ENCODE assay signal across 10 mouse cellular contexts in genomic region chr14:32827994-32828650, GRCm38 (mm10). TPM values are rescaled to one million over a fixed set of nuclear protein-coding genes. Genes with fewer than 3 reads are reported as not detected.
DNase-seq lines count a peak whose midpoint lies in the region; ATAC-seq and TF ChIP-seq lines count a peak whose summit lies in the region.
"Had no signal": no experiment of that assay in that cellular context is flagged by ENCODE, and none has a peak within 500 bp of the region (broad histone marks: within the 10 kb centered on the region; RNA-seq: fewer than 3 reads in every experiment).

No protein-coding gene starts in this region.

- no peaks in the 10 kb centered on the region for H3K27me3 ChIP-seq in forebrain, embryonic 11.5 days (ENCODE audit: control insufficient read depth, insufficient read depth, low read length)
- H3K27me3 ChIP-seq in forebrain, embryonic 10.5 days (ENCODE audit: poor library complexity, severe bottlenecking), result no peaks in the 10 kb centered on the region
- H3K27me3 ChIP-seq in heart, postnatal 0 days (ENCODE audit: control insufficient read depth, insufficient read depth, low read length), result no peaks in the 10 kb centered on the region
- no peaks in the 10 kb centered on the region for H3K27me3 ChIP-seq in limb, embryonic 14.5 days (ENCODE audit: control insufficient read depth, insufficient read depth, low read length)
- no peaks in the 10 kb centered on the region for H3K27me3 ChIP-seq in forebrain, embryonic 14.5 days (replicated peaks; ENCODE audit: control insufficient read depth, insufficient read depth, low read length)
- H3K27me3 ChIP-seq: neural tube, embryonic 13.5 days had no signal

- no peak overlapping the region for H3K27ac ChIP-seq in forebrain, embryonic 11.5 days (ENCODE audit: low read depth, low read length)
- no peak overlapping the region for H3K27ac ChIP-seq in forebrain, embryonic 10.5 days
- peak overlapping the region; percentile 52 for H3K27ac ChIP-seq in heart, postnatal 0 days (ENCODE audit: low read depth)
- peak overlapping the region; percentile 48 for H3K27ac ChIP-seq in limb, embryonic 14.5 days (replicated peaks; ENCODE audit: low read depth, low read length)
- no peak overlapping the region for H3K27ac ChIP-seq in forebrain, embryonic 14.5 days (ENCODE audit: low read depth, low read length)
- H3K27ac ChIP-seq: neural tube, embryonic 13.5 days had no signal

- H3K4me1 ChIP-seq in forebrain, embryonic 11.5 days (replicated peaks; ENCODE audit: control insufficient read depth, insufficient read depth, low read length), result 0 out of 2 replicates have a peak, but pooled peaks cover 2% of the 10 kb centered on the region
- H3K4me1 ChIP-seq in forebrain, embryonic 10.5 days, result peaks cover 33% of the 10 kb centered on the region
- peaks cover 19% of the 10 kb centered on the region; the same call in 1 of the 2 replicates for H3K4me1 ChIP-seq in heart, postnatal 0 days (ENCODE audit: control insufficient read depth, insufficient read depth)
- peaks cover 20% of the 10 kb centered on the region for H3K4me1 ChIP-seq in limb, embryonic 14.5 days (ENCODE audit: control insufficient read depth, insufficient read depth, low read length)
- no peaks in the 10 kb centered on the region for H3K4me1 ChIP-seq in forebrain, embryonic 14.5 days (ENCODE audit: control insufficient read depth, insufficient read depth, low read length)

- TF ChIP-seq CTCF in heart, postnatal 0 days (IDR thresholded peaks at IDR 0.05; ENCODE audit: low read depth), result no peak

- no peak for TF ChIP-seq POLR2A in limb, embryonic 14.5 days (IDR thresholded peaks at IDR 0.05; ENCODE audit: borderline replicate concordance, extremely low read depth, insufficient read depth, insufficient read length)

- TF ChIP-seq EP300 in heart, postnatal 0 days (IDR thresholded peaks at IDR 0.05; ENCODE audit: low read depth), result no peak

- no peaks in the 10 kb centered on the region for H3K9me3 ChIP-seq in forebrain, embryonic 11.5 days (ENCODE audit: control insufficient read depth, low read length)
- H3K9me3 ChIP-seq in forebrain, embryonic 10.5 days, result no peaks in the 10 kb centered on the region
- H3K9me3 ChIP-seq in heart, postnatal 0 days (replicated peaks; ENCODE audit: control insufficient read depth, low read length), result no peaks in the 10 kb centered on the region
- no peaks in the 10 kb centered on the region for H3K9me3 ChIP-seq in limb, embryonic 14.5 days (ENCODE audit: control insufficient read depth, low read length)
- H3K9me3 ChIP-seq in forebrain, embryonic 14.5 days (replicated peaks; ENCODE audit: control insufficient read depth, low read length), result no peaks in the 10 kb centered on the region

- WGBS in forebrain, embryonic 11.5 days, result 62% methylated on average over 6 of the region's 6 CpGs
- 60% methylated on average over 6 of the region's 6 CpGs for WGBS in forebrain, embryonic 10.5 days
- 56% methylated on average over 6 of the region's 6 CpGs for WGBS in heart, postnatal 0 days
- 38% methylated on average over 6 of the region's 6 CpGs for WGBS in limb, embryonic 14.5 days
- 55% methylated on average over 6 of the region's 6 CpGs for WGBS in forebrain, embryonic 14.5 days

- no peak for ATAC-seq in forebrain, embryonic 11.5 days (replicated peaks; ENCODE audit: low FRiP score)
- peak; percentile 27; the same call in 1 of the 2 replicates for ATAC-seq in heart, postnatal 0 days (ENCODE audit: insufficient read depth, low read depth)
- no peak for ATAC-seq in limb, embryonic 14.5 days (ENCODE audit: low FRiP score, low read depth)
- ATAC-seq in forebrain, embryonic 14.5 days, result no peak

- peak; percentile 46 for DNase-seq in forebrain, embryonic 11.5 days (ENCODE audit: low spot score)
- no peak for DNase-seq in forebrain, embryonic 10.5 days (ENCODE audit: extremely low spot score, low spot score)
- DNase-seq in brain, adult 2 months (ENCODE audit: low read depth, low spot score), result peak; percentile 62
- DNase-seq in heart, postnatal 0 days (ENCODE audit: low spot score), result peak; percentile 35
- DNase-seq in limb, embryonic 14.5 days (ENCODE audit: low spot score), result peak; percentile 37
- peak; percentile 69 for DNase-seq in yolk sac, embryonic 10.5 days (ENCODE audit: low spot score)
- no peak for DNase-seq in c-Kit-positive CD71-positive TER-119-positive erythroid progenitor cells, embryonic 14.5 days (ENCODE audit: low spot score)
- DNase-seq in forebrain, embryonic 14.5 days (ENCODE audit: low spot score), result no peak

- no peaks in the 10 kb centered on the region for H3K36me3 ChIP-seq in forebrain, embryonic 11.5 days (ENCODE audit: control insufficient read depth, insufficient read depth, low read length)
- no peaks in the 10 kb centered on the region for H3K36me3 ChIP-seq in forebrain, embryonic 10.5 days (replicated peaks)
- H3K36me3 ChIP-seq in heart, postnatal 0 days (replicated peaks; ENCODE audit: control insufficient read depth, insufficient read depth, low read length), result no peaks in the 10 kb centered on the region
- no peaks in the 10 kb centered on the region for H3K36me3 ChIP-seq in limb, embryonic 14.5 days (ENCODE audit: control insufficient read depth, insufficient read depth, low read length)
- H3K36me3 ChIP-seq in forebrain, embryonic 14.5 days (ENCODE audit: control insufficient read depth, insufficient read depth, low read length), result no peaks in the 10 kb centered on the region
- H3K36me3 ChIP-seq: neural tube, embryonic 13.5 days had no signal

- no peak overlapping the region for H3K4me2 ChIP-seq in forebrain, embryonic 11.5 days (ENCODE audit: low read depth, low read length, severe bottlenecking)
- no peak overlapping the region for H3K4me2 ChIP-seq in heart, postnatal 0 days (ENCODE audit: low read depth, low read length)
- no peak overlapping the region for H3K4me2 ChIP-seq in limb, embryonic 14.5 days (replicated peaks; ENCODE audit: low read depth, low read length, severe bottlenecking)
- no peak overlapping the region for H3K4me2 ChIP-seq in forebrain, embryonic 14.5 days (ENCODE audit: low read length)
- H3K4me2 ChIP-seq: neural tube, embryonic 13.5 days had no signal

- no peak overlapping the region for H3K4me3 ChIP-seq in forebrain, embryonic 11.5 days (ENCODE audit: low read depth, low read length)
- no peak overlapping the region for H3K4me3 ChIP-seq in forebrain, embryonic 10.5 days
- no peak overlapping the region for H3K4me3 ChIP-seq in heart, postnatal 0 days (ENCODE audit: low read depth, low read length)
- H3K4me3 ChIP-seq in limb, embryonic 14.5 days (replicated peaks; ENCODE audit: low read length), result no peak overlapping the region
- no peak overlapping the region for H3K4me3 ChIP-seq in forebrain, embryonic 14.5 days (ENCODE audit: low read depth, low read length)
- H3K4me3 ChIP-seq: neural tube, embryonic 13.5 days had no signal

- H3K9ac ChIP-seq in forebrain, embryonic 11.5 days (ENCODE audit: low read length), result no peak overlapping the region
- H3K9ac ChIP-seq in heart, postnatal 0 days (replicated peaks; ENCODE audit: low read depth, low read length), result no peak overlapping the region
- H3K9ac ChIP-seq in limb, embryonic 14.5 days (ENCODE audit: low read depth, low read length, severe bottlenecking), result no peak overlapping the region
- H3K9ac ChIP-seq in forebrain, embryonic 14.5 days (ENCODE audit: low read length), result no peak overlapping the region
- H3K9ac ChIP-seq: neural tube, embryonic 13.5 days had no signal

RNA-seq across cellular contexts. Expression of gene Fam170b, which starts 5.6 kb away (rescaled TPM):
- polyA plus RNA-seq in forebrain, embryonic 11.5 days (2014; fragmentation: Nextera tagmentation; extraction: Ambion mirVana), result 0.16 TPM in 1 of 2 replicates, not detected in the other
- not detected in 2 replicates for polyA plus RNA-seq in forebrain, embryonic 10.5 days (2016; fragmentation: Nextera tagmentation; extraction: Ambion mirVana)
- not detected in 2 replicates for total RNA-seq in heart, postnatal 0 days (2014; rRNA removed; ENCODE audit: low replicate concordance)
- 0.12 and 0.14 TPM in 2 replicates for polyA plus RNA-seq in heart, postnatal 0 days (2015; fragmentation: Nextera tagmentation; extraction: Ambion mirVana)
- 0.04 TPM in 1 of 2 replicates, not detected in the other for polyA plus RNA-seq in limb, embryonic 14.5 days (2012; rRNA removed)
- not detected in 2 replicates for polyA plus RNA-seq in limb, embryonic 14.5 days (2014; fragmentation: Nextera tagmentation; extraction: Ambion mirVana)
- polyA plus RNA-seq in forebrain, embryonic 14.5 days (2014; fragmentation: Nextera tagmentation; extraction: Ambion mirVana), result not detected in 2 replicates
- polyA plus RNA-seq: C2C12 had no signal

RNA-seq across cellular contexts. Expression of gene Vstm4, which starts 28.4 kb away (rescaled TPM):
- 2.8 and 3.2 TPM in 2 replicates for polyA plus RNA-seq in forebrain, embryonic 11.5 days (2014; fragmentation: Nextera tagmentation; extraction: Ambion mirVana)
- polyA plus RNA-seq in forebrain, embryonic 10.5 days (2016; fragmentation: Nextera tagmentation; extraction: Ambion mirVana), result 1.5 and 2.1 TPM in 2 replicates
- 11.5 and 22.9 TPM in 2 replicates for total RNA-seq in heart, postnatal 0 days (2014; rRNA removed; ENCODE audit: low replicate concordance)
- polyA plus RNA-seq in heart, postnatal 0 days (2015; fragmentation: Nextera tagmentation; extraction: Ambion mirVana), result 21.5 and 22.2 TPM in 2 replicates
- 13.2 and 14.8 TPM in 2 replicates for polyA plus RNA-seq in limb, embryonic 14.5 days (2012; rRNA removed)
- polyA plus RNA-seq in limb, embryonic 14.5 days (2014; fragmentation: Nextera tagmentation; extraction: Ambion mirVana), result 21.9 and 25.0 TPM in 2 replicates
- 6.0 and 9.2 TPM in 2 replicates for polyA plus RNA-seq in forebrain, embryonic 14.5 days (2014; fragmentation: Nextera tagmentation; extraction: Ambion mirVana)
- polyA plus RNA-seq: C2C12 had no signal

RNA-seq across cellular contexts. Expression of gene Tmem273, which starts 42.4 kb away (rescaled TPM):
- not detected in 2 replicates for polyA plus RNA-seq in forebrain, embryonic 11.5 days (2014; fragmentation: Nextera tagmentation; extraction: Ambion mirVana)
- 0.37 and 0.62 TPM in 2 replicates for polyA plus RNA-seq in forebrain, embryonic 10.5 days (2016; fragmentation: Nextera tagmentation; extraction: Ambion mirVana)
- 0.42 TPM in 1 of 2 replicates, not detected in the other for total RNA-seq in heart, postnatal 0 days (2014; rRNA removed; ENCODE audit: low replicate concordance)
- 0.27 and 0.49 TPM in 2 replicates for polyA plus RNA-seq in heart, postnatal 0 days (2015; fragmentation: Nextera tagmentation; extraction: Ambion mirVana)
- polyA plus RNA-seq in limb, embryonic 14.5 days (2012; rRNA removed), result 1.8 and 2.6 TPM in 2 replicates
- 1.7 and 2.5 TPM in 2 replicates for polyA plus RNA-seq in limb, embryonic 14.5 days (2014; fragmentation: Nextera tagmentation; extraction: Ambion mirVana)
- 0.28 and 0.56 TPM in 2 replicates for polyA plus RNA-seq in forebrain, embryonic 14.5 days (2014; fragmentation: Nextera tagmentation; extraction: Ambion mirVana)

Comparison
In these comparisons a context has a peak if more than half of its experiments do, and no peak if none do; other contexts are left out.
1. DNase-seq: peak in forebrain, embryonic 11.5 days (single experiment), brain, adult 2 months (single experiment), heart, postnatal 0 days (single experiment), limb, embryonic 14.5 days (single experiment) and yolk sac, embryonic 10.5 days (single experiment); none in forebrain, embryonic 10.5 days (single experiment), c-Kit-positive CD71-positive TER-119-positive erythroid progenitor cells, embryonic 14.5 days (single experiment) and forebrain, embryonic 14.5 days (single experiment).
2. H3K27ac ChIP-seq: peak in heart, postnatal 0 days (single experiment) and limb, embryonic 14.5 days (single experiment); none in forebrain, embryonic 11.5 days (single experiment), forebrain, embryonic 10.5 days (single experiment) and forebrain, embryonic 14.5 days (single experiment).